12 mouse cellular contexts compared by ENCODE assay signal in genomic region chr6:8683379-8683778, GRCm38 (mm10).
A peak's percentile ranks its signal among the peaks of the same experiment; 100 is the strongest.
DNase-seq lines count a peak whose midpoint lies in the region; ATAC-seq lines count a peak whose summit lies in the region.
"Had no signal": no experiment of that assay in that cellular context is flagged by ENCODE, and none has a peak within 500 bp of the region (broad histone marks: within the 10 kb centered on the region; RNA-seq: fewer than 3 reads in every experiment).

No protein-coding gene starts in this region.

- H3K4me3 ChIP-seq in heart, embryonic 10.5 days = no peak overlapping the region
- H3K4me3 ChIP-seq in embryonic facial prominence, embryonic 15.5 days (replicated peaks) = no peak overlapping the region
- H3K4me3 ChIP-seq in heart, embryonic 16.5 days (ENCODE audit: low read length) = no peak overlapping the region
- no peak overlapping the region for H3K4me3 ChIP-seq in limb, embryonic 13.5 days
- no peak overlapping the region for H3K4me3 ChIP-seq in midbrain, embryonic 16.5 days (ENCODE audit: low read depth, low read length)
- H3K4me3 ChIP-seq: midbrain, embryonic 15.5 days had no signal

- no peaks in the 10 kb centered on the region for H3K9me3 ChIP-seq in heart, embryonic 10.5 days
- no peaks in the 10 kb centered on the region for H3K9me3 ChIP-seq in embryonic facial prominence, embryonic 15.5 days (replicated peaks)
- no peaks in the 10 kb centered on the region for H3K9me3 ChIP-seq in heart, embryonic 16.5 days (replicated peaks; ENCODE audit: control insufficient read depth, low read length)
- H3K9me3 ChIP-seq in limb, embryonic 13.5 days = no peaks in the 10 kb centered on the region
- H3K9me3 ChIP-seq in midbrain, embryonic 16.5 days (replicated peaks; ENCODE audit: control insufficient read depth, low read length, poor library complexity, severe bottlenecking) = no peaks in the 10 kb centered on the region
- H3K9me3 ChIP-seq: midbrain, embryonic 15.5 days had no signal

- no peak overlapping the region for H3K4me2 ChIP-seq in embryonic facial prominence, embryonic 15.5 days (replicated peaks)
- no peak overlapping the region for H3K4me2 ChIP-seq in heart, embryonic 16.5 days (ENCODE audit: low read depth, low read length)
- no peak overlapping the region for H3K4me2 ChIP-seq in limb, embryonic 13.5 days (replicated peaks)
- H3K4me2 ChIP-seq in midbrain, embryonic 16.5 days (ENCODE audit: low read length) = no peak overlapping the region
- H3K4me2 ChIP-seq: hindbrain, embryonic 14.5 days; midbrain, embryonic 15.5 days had no signal

- peak; percentile 41 for DNase-seq in heart, adult 8-10 months (ENCODE audit: low spot score)
- DNase-seq in heart, embryonic 10.5 days (ENCODE audit: low spot score) = no peak
- DNase-seq in cerebellum, postnatal 25 days = no peak
- no peak for DNase-seq in neural tube, embryonic 10.5 days (ENCODE audit: extremely low spot score, low spot score)
- DNase-seq: cerebellum, postnatal 14 days; gastrocnemius, postnatal 36 days had no signal

- 73% methylated on average over 10 of the region's 10 CpGs for WGBS in heart, embryonic 10.5 days
- 64% methylated on average over 10 of the region's 10 CpGs for whole genome bisulfite sequencing in embryonic facial prominence, embryonic 15.5 days
- WGBS in heart, embryonic 16.5 days = 62% methylated on average over 10 of the region's 10 CpGs
- 60% methylated on average over 10 of the region's 10 CpGs for WGBS in limb, embryonic 13.5 days
- WGBS in midbrain, embryonic 16.5 days = 92% methylated on average over 10 of the region's 10 CpGs

- ATAC-seq in embryonic facial prominence, embryonic 15.5 days (ENCODE audit: insufficient number of reproducible peaks, low FRiP score, low TSS enrichment, low read depth) = no peak
- ATAC-seq in heart, embryonic 16.5 days (replicated peaks; ENCODE audit: extremely low read depth, insufficient read depth, low FRiP score) = peak; percentile 72
- peak; percentile 85 for ATAC-seq in limb, embryonic 13.5 days (ENCODE audit: low FRiP score, low read depth)
- ATAC-seq in midbrain, embryonic 16.5 days = no peak
- ATAC-seq: midbrain, embryonic 15.5 days had no signal

- no peaks in the 10 kb centered on the region for H3K27me3 ChIP-seq in heart, embryonic 10.5 days (ENCODE audit: insufficient read depth, poor library complexity, severe bottlenecking)
- no peaks in the 10 kb centered on the region for H3K27me3 ChIP-seq in embryonic facial prominence, embryonic 15.5 days
- no peaks in the 10 kb centered on the region for H3K27me3 ChIP-seq in heart, embryonic 16.5 days (ENCODE audit: control insufficient read depth, insufficient read depth, low read length)
- no peaks in the 10 kb centered on the region for H3K27me3 ChIP-seq in limb, embryonic 13.5 days
- no peaks in the 10 kb centered on the region for H3K27me3 ChIP-seq in midbrain, embryonic 16.5 days (ENCODE audit: control insufficient read depth, insufficient read depth, low read depth, low read length)
- H3K27me3 ChIP-seq: midbrain, embryonic 15.5 days had no signal

- no peak overlapping the region for H3K9ac ChIP-seq in embryonic facial prominence, embryonic 15.5 days
- H3K9ac ChIP-seq in heart, embryonic 16.5 days (ENCODE audit: low read length) = no peak overlapping the region
- H3K9ac ChIP-seq in limb, embryonic 13.5 days = no peak overlapping the region
- H3K9ac ChIP-seq in midbrain, embryonic 16.5 days (ENCODE audit: low read depth, low read length) = no peak overlapping the region
- H3K9ac ChIP-seq: hindbrain, embryonic 14.5 days; midbrain, embryonic 15.5 days had no signal

- H3K36me3 ChIP-seq in heart, embryonic 10.5 days = no peaks in the 10 kb centered on the region
- H3K36me3 ChIP-seq in embryonic facial prominence, embryonic 15.5 days = no peaks in the 10 kb centered on the region
- H3K36me3 ChIP-seq in heart, embryonic 16.5 days (ENCODE audit: control insufficient read depth, insufficient read depth) = no peaks in the 10 kb centered on the region
- no peaks in the 10 kb centered on the region for H3K36me3 ChIP-seq in limb, embryonic 13.5 days
- H3K36me3 ChIP-seq in midbrain, embryonic 16.5 days (ENCODE audit: control insufficient read depth, insufficient read depth, low read length) = no peaks in the 10 kb centered on the region
- H3K36me3 ChIP-seq: midbrain, embryonic 15.5 days had no signal

- H3K4me1 ChIP-seq in heart, embryonic 10.5 days = peaks cover 3% of the 10 kb centered on the region; the same call in 1 of the 2 replicates
- H3K4me1 ChIP-seq in embryonic facial prominence, embryonic 15.5 days = no peaks in the 10 kb centered on the region
- H3K4me1 ChIP-seq in heart, embryonic 16.5 days (ENCODE audit: control insufficient read depth, insufficient read depth, low read length) = peaks cover 5% of the 10 kb centered on the region; the same call in 1 of the 2 replicates
- H3K4me1 ChIP-seq in limb, embryonic 13.5 days = peaks cover 12% of the 10 kb centered on the region; the same call in 1 of the 2 replicates
- H3K4me1 ChIP-seq in midbrain, embryonic 16.5 days (ENCODE audit: control insufficient read depth, insufficient read depth, low read length) = no peaks in the 10 kb centered on the region
- H3K4me1 ChIP-seq: midbrain, embryonic 15.5 days had no signal

- H3K27ac ChIP-seq in heart, embryonic 10.5 days = no peak overlapping the region
- peak overlapping the region; percentile 36; the same call in 1 of the 2 replicates for H3K27ac ChIP-seq in embryonic facial prominence, embryonic 15.5 days (replicated peaks)
- peak overlapping the region; percentile 2 for H3K27ac ChIP-seq in heart, embryonic 16.5 days (ENCODE audit: low read length)
- H3K27ac ChIP-seq in limb, embryonic 13.5 days = peak overlapping the region; percentile 44; the same call in 1 of the 2 replicates
- no peak overlapping the region for H3K27ac ChIP-seq in midbrain, embryonic 16.5 days (ENCODE audit: low read length)
- H3K27ac ChIP-seq: hindbrain, embryonic 14.5 days; midbrain, embryonic 15.5 days had no signal

Comparison
In these comparisons a context has a peak if more than half of its experiments do, and no peak if none do; other contexts are left out.
1. H3K27ac ChIP-seq: peak in embryonic facial prominence, embryonic 15.5 days (single experiment), heart, embryonic 16.5 days (single experiment) and limb, embryonic 13.5 days (single experiment); none in heart, embryonic 10.5 days (single experiment) and midbrain, embryonic 16.5 days (single experiment).
2. ATAC-seq: peak in heart, embryonic 16.5 days (single experiment) and limb, embryonic 13.5 days (single experiment); none in embryonic facial prominence, embryonic 15.5 days (single experiment) and midbrain, embryonic 16.5 days (single experiment).